Mouse (Mus musculus) embryonic facial prominence, embryonic 10.5 days (tissue): ENCODE data around the gene Traf1. TPM values are rescaled to one million over a fixed set of nuclear protein-coding genes. Genes with fewer than 3 reads are reported as not detected.

Source experiments
- DNase-seq: peaks from one replicate; pipeline ENCODE4 v3.0.0-alpha.2; 2017; ENCODE audit warnings: low spot score
- H3K27ac ChIP-seq: fragments of 300-500 bp; sonication (generic); replicated peaks from 2 replicates; pipeline ENCODE4 v1.5.1; 2016; ENCODE audit warnings: mild to moderate bottlenecking
- H3K27me3 ChIP-seq: fragments of 300-500 bp; sonication (generic); replicated peaks from 2 replicates; pipeline ENCODE4 v1.6.1; 2016; ENCODE audit warnings: low read depth, mild to moderate bottlenecking; ENCODE audit not compliant: poor library complexity, severe bottlenecking
- H3K36me3 ChIP-seq: fragments of 300-500 bp; sonication (generic); replicated peaks from 2 replicates; pipeline ENCODE4 v1.6.1; 2016; ENCODE audit warnings: mild to moderate bottlenecking, moderate library complexity
- H3K4me1 ChIP-seq: fragments of 300-500 bp; sonication (generic); 2 replicates; pipeline ENCODE4 v1.6.1; 2016
- H3K4me3 ChIP-seq: fragments of 300-500 bp; sonication (generic); 2 replicates; pipeline ENCODE4 v1.5.1; 2016; ENCODE audit warnings: mild to moderate bottlenecking, moderate library complexity
- H3K9me3 ChIP-seq: fragments of 300-500 bp; sonication (generic); 2 replicates; pipeline ENCODE4 v1.6.1; 2016; ENCODE audit warnings: mild to moderate bottlenecking
- WGBS: fragments of 180-500 bp; shearing (Covaris S2); methylation state at CpG from one replicate; pipeline ENCODE4 v1.1.7; 2016; 5-methylcytosine and 5-hydroxymethylcytosine counted together
- polyA plus RNA-seq: library from polyadenylated mRNA; unstranded; fragments of >200 nt; fragmentation: Nextera tagmentation; extraction: Ambion mirVana; gene quantifications from 2 replicates; pipeline ENCODE4 v1.2.1, GENCODE M21; 2016

Gene Traf1
- polyA plus RNA-seq, 1 experiment from 2014 or later, result 0.34 TPM

DNA sequence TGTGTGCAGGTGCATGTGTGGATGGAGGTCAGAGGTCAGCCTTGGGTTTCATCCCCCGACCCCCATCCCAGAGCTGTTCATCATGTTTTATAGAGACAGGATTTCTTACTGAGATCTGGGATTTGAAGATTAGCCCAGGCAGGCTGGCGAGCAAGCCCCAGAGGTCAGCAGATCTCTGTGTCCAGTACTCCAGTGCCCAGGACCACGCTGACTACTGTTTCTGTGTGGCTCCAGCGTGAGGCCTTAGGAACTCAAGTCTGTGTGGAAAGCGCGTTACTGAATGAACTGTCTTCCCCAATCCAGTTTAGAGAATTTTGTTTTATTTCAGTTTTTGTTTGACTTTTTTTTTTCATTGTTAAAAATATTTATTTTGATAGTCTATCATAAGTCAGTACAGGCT, 2.7 kb upstream of the Traf1 start:
- Histone ChIP-seq H3K4me3 (no peak overlapping the region), H3K27ac (no peak overlapping the region), H3K9me3 (no peaks in the 10 kb centered on the region), H3K27me3 (peaks cover 20% of the 10 kb centered on the region), H3K4me1 (peaks cover 23% of the 10 kb centered on the region), H3K36me3 (no peaks in the 10 kb centered on the region)
- WGBS, result 88% methylated on average over 6 of the region's 6 CpGs
- no peak for DNase-seq

DNA sequence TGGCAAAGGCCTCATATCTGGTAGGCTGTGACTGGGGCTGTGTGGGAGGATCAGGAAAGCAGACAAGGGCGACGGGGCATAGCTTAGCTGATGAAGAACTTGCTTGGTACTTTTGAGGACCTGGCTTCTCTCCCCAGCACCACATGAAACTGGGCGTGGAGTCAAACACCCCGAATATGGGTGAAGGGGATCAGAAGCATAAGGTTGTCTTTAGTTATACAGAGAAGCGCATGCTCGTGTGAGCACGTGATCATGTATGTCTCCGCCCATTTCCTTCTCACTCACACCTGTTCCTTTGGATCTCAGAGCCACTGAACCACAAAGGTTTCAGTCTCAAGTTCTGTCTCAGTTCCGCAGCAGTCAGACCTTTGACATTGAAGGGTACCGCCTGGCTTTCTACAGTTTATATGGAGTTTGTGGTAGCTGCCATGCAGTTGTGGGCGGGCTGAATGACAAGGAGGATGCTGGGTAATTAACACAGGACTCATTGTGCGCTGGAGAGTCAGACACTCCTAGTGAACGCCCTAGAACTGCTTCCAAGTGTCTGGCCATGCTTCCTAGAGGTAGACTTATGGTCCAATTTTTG, 1.9 kb upstream of the Traf1 start:
- peaks cover 23% of the 10 kb centered on the region for H3K4me1 ChIP-seq
- 83% methylated on average over 13 of the region's 13 CpGs for WGBS
- no peak overlapping the region for H3K27ac ChIP-seq
- H3K9me3 ChIP-seq, result no peaks in the 10 kb centered on the region
- H3K36me3 ChIP-seq, result no peaks in the 10 kb centered on the region
- H3K4me3 ChIP-seq, result no peak overlapping the region
- DNase-seq, result no peak
- peaks cover 20% of the 10 kb centered on the region for H3K27me3 ChIP-seq

DNA sequence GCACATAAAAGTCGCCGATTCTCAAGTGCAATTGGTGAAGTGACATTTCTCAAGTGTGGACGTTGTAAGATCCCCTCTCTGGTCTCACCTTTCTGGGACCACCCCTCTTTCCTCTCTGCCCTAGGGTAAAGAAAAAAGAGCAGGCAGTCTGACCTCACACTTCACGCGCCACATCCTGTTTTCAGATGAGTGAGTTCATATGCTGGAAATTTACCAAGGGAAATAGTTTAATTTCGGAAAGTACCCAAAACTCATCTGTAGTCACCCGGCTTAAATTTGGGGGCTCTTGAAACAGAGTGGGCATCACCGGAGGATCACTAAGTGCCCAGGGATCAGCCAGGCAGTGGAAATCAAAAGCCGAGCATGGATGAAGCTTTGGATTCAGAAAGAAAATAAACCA, 1.3 kb upstream of the Traf1 start:
- Histone ChIP-seq H3K9me3 (no peaks in the 10 kb centered on the region), H3K4me3 (no peak overlapping the region), H3K27me3 (peaks cover 20% of the 10 kb centered on the region), H3K4me1 (peaks cover 23% of the 10 kb centered on the region), H3K27ac (no peak overlapping the region), H3K36me3 (no peaks in the 10 kb centered on the region)
- DNase-seq, result no peak
- 84% methylated on average over 9 of the region's 9 CpGs for WGBS

DNA sequence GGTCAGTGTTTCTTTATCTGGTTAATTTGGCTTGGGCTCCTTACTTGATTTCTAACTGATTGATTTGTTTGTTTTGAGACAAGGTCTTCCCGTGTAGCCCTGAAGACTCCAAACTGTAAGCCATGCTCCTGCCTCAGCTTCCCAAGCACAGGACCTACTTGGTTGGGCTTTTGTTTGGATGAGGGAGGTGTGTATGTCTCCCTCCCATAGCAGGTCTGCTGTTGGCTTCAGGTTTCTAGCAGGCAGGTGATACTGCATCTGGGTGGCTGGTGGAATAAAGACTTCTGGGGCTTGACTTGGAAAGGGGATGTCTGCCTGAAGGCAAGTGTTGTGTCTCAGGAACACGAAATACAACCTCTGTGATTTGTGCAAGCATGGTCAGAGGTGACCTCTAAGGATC, 639 bp upstream of the Traf1 start:
- 75% methylated on average over 2 of the region's 2 CpGs for WGBS
- Histone ChIP-seq H3K36me3 (no peaks in the 10 kb centered on the region), H3K4me1 (peaks cover 23% of the 10 kb centered on the region), H3K27me3 (peaks cover 20% of the 10 kb centered on the region), H3K9me3 (no peaks in the 10 kb centered on the region), H3K27ac (no peak overlapping the region), H3K4me3 (no peak overlapping the region)
- no peak for DNase-seq

DNA sequence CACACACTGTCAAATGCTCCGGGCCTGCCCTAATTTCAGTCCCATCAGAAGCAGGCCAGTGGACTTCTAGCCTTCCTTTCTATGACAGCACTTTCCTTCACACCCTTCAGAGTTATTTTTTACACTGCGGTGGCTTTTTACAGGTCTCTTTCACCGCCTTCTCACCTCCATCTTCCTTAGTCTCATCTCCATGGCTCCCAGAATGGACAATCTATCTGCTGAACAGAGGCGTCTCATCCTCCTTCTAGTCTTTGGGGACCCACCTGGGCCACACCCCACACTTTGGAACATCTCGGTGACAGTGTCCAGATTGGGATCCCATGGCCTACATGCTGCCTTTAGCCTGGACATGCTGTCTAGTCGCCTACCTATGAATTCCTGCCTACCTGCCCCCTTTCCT, 606 bp downstream of the Traf1 start:
- 69% methylated on average over 6 of the region's 6 CpGs for WGBS
- Histone ChIP-seq H3K9me3 (no peaks in the 10 kb centered on the region), H3K4me1 (peaks cover 23% of the 10 kb centered on the region), H3K27ac (peak overlapping the region; percentile 58), H3K4me3 (peak overlapping the region; percentile 46), H3K27me3 (peaks cover 24% of the 10 kb centered on the region), H3K36me3 (no peaks in the 10 kb centered on the region)
- no peak for DNase-seq

DNA sequence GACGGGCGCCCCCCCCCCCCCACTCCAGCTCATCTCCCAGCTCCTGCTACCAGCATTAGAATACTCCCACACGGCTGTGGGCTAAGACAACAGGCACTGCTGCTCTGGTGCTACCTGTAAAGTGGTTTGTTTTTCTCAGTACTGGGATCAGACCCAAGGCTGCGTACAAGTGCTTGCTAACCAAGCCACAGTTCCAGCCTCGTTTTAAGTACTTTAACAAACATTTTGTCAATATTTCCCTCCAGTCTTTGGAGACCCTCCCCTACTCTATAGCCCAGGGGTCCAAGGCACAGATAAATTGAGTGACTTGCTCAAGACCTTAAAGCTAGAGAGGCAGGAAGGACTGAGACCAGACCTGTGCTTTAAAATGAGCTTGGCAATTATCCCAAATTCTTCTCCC, 1.1 kb downstream of the Traf1 start:
- H3K27ac ChIP-seq, result no peak overlapping the region
- H3K4me1 ChIP-seq, result peaks cover 18% of the 10 kb centered on the region
- 69% methylated on average over 5 of the region's 5 CpGs for WGBS
- H3K9me3 ChIP-seq, result no peaks in the 10 kb centered on the region
- H3K36me3 ChIP-seq, result no peaks in the 10 kb centered on the region
- H3K4me3 ChIP-seq, result no peak overlapping the region
- no peak for DNase-seq
- peaks cover 24% of the 10 kb centered on the region for H3K27me3 ChIP-seq

DNA sequence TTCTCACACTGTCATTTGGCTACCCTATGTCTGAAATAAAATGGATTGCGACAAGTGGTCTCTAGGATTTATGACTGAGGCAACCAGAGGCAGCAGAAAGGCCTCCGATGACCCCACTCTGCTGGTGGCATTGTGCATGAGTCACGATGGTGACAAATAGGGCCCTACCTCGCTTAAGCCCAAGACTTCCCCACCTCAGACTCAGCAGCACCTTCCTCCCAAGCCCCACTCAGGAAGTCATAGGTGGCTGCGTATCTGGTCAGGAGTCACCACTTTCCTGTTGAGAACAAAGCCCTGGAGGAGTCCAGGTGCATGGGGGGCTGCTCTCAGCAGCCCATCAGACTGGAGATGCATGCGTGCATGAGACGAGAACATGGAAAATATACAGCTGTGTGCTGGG, 3.0 kb downstream of the Traf1 start:
- H3K4me3 ChIP-seq, result no peak overlapping the region
- H3K9me3 ChIP-seq, result no peaks in the 10 kb centered on the region
- no peak for DNase-seq
- 93% methylated on average over 7 of the region's 7 CpGs for WGBS
- H3K27me3 ChIP-seq, result peaks cover 24% of the 10 kb centered on the region
- H3K4me1 ChIP-seq, result peaks cover 8% of the 10 kb centered on the region
- H3K36me3 ChIP-seq, result no peaks in the 10 kb centered on the region
- no peak overlapping the region for H3K27ac ChIP-seq

DNA sequence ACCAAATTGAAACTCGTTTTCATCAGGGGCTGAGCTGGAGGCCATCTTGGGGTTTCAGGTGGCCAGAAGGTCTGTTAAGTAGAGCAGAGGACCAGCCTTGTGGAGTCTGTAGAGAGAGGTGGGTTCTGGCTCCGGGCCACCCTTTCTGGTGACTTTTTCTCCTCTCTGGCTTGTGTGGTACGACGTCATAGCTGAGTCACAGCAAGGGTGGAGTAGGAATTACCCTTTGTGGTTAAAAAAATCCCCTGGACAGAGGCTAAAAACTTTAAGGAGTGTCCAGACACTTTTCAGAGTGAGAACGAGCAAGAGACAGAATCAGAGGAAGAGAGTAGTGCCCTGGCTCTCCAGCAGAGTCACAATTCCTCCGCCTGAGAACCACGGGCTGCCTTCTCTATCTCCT, 3.5 kb downstream of the Traf1 start:
- peaks cover 24% of the 10 kb centered on the region for H3K27me3 ChIP-seq
- 82% methylated on average over 7 of the region's 7 CpGs for WGBS

DNA sequence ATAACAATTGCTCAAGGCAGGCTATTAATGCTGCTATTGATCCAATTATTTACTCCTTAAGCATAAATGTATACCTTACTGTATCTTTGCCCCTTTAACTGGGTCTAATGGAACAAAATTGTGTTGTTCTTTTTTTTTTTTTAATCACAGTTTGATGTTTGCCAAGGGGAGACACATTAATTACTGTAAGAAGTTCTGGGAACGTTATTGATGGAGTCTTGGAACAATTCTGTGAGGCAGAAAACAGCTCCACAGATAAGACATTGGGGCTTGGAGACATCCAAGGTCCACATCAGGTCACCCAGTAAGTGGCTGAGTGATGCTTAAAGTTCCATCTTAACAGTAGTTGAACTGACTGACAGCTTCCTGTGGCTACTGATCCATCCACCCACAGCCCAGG, 4.2 kb downstream of the Traf1 start:
- Histone ChIP-seq H3K27ac (no peak overlapping the region), H3K4me3 (no peak overlapping the region), H3K4me1 (peaks cover 8% of the 10 kb centered on the region), H3K27me3 (peaks cover 24% of the 10 kb centered on the region), H3K36me3 (no peaks in the 10 kb centered on the region), H3K9me3 (no peaks in the 10 kb centered on the region)
- WGBS, result 73% methylated on average over 1 of the region's 1 CpGs
- DNase-seq, result no peak

More for the DNA sequence above, 3.5 kb downstream of the Traf1 start:
- Histone ChIP-seq H3K4me1 (peaks cover 8% of the 10 kb centered on the region), H3K36me3 (no peaks in the 10 kb centered on the region), H3K4me3 (no peak overlapping the region), H3K9me3 (no peaks in the 10 kb centered on the region), H3K27ac (no peak overlapping the region)
- DNase-seq, result no peak

DNA sequence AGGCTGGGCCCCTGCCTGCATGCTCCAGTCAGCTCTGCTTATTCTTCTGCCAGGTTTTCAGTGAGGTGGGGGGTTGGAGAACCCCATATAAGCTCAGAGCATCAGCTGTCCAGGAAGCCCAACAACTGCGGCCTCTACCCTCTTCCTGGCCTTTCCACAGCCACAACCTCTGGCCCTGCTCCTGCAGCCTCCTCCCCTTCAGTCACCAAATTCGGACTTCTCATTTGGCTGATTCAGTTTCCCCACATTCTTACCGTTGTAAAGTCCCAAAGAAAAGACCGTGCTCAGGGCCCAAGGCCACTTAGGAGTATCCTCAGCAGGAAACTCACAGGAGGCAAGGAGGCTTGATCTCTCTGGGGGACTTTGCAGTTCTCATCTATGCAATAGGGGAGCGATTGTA, 4.6 kb downstream of the Traf1 start:
- Histone ChIP-seq H3K9me3 (no peaks in the 10 kb centered on the region), H3K4me1 (peaks cover 8% of the 10 kb centered on the region), H3K36me3 (no peaks in the 10 kb centered on the region), H3K27ac (no peak overlapping the region), H3K27me3 (peaks cover 24% of the 10 kb centered on the region), H3K4me3 (no peak overlapping the region)
- WGBS, result 63% methylated on average over 5 of the region's 5 CpGs
- no peak for DNase-seq

DNA sequence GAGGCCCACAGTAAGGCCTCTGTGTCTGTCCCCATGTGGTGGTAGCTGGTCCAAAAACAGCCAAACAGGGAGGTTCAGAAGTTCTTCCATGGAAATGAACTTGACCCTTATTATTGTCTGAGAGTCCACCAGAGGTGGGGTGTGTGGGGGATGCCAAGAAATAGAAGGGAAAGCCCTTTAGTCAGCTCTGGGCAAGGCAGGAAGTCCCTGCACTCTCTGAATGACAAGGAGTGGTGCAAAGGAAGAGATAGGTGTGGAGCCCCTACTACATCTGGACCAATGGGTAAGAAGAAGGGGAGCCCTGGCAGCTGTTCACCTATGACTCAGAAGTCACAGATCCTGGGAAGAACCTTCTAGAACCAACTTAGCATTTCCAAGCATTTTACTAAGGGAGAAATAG, 7.2 kb downstream of the Traf1 start:
- no peak overlapping the region for H3K4me3 ChIP-seq
- H3K27me3 ChIP-seq, result peaks cover 4% of the 10 kb centered on the region; the same call in 1 of the 2 replicates
- H3K4me1 ChIP-seq, result no peaks in the 10 kb centered on the region
- H3K27ac ChIP-seq, result no peak overlapping the region
- no peaks in the 10 kb centered on the region for H3K36me3 ChIP-seq
- no peak for DNase-seq
- no peaks in the 10 kb centered on the region for H3K9me3 ChIP-seq

DNA sequence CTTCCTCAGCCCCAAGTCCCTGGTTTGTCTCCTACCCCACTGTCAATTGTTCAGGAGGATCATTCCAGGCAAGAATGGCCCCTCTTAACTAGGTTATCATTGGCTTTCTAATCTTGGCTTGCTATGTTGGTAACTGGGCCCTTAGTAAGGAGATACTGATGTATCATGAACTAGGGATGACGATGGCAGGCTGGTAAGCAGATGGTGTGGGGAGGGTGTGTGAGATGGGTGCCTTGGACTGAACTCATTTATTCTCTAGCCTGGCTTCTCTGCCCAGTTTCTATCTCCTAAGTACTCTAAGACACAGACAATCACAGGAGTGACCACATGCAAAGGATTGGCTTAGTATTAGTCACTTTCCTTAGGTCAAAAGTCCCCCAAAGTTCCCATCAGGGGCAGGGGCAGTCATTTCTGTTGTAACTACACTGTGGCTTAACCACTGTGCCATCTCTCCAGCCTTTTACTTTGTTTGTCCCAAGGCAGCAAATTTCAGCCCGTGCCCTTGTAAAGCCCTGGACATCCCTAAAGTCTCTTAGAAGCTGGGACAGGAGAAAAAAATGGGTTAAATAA, 7.9 kb downstream of the Traf1 start:
- 75% methylated on average over 2 of the region's 2 CpGs for WGBS
- DNase-seq, result no peak
- Histone ChIP-seq H3K36me3 (no peaks in the 10 kb centered on the region), H3K27ac (no peak overlapping the region), H3K4me1 (no peaks in the 10 kb centered on the region), H3K4me3 (no peak overlapping the region), H3K27me3 (peaks cover 4% of the 10 kb centered on the region; the same call in 1 of the 2 replicates), H3K9me3 (no peaks in the 10 kb centered on the region)

DNA sequence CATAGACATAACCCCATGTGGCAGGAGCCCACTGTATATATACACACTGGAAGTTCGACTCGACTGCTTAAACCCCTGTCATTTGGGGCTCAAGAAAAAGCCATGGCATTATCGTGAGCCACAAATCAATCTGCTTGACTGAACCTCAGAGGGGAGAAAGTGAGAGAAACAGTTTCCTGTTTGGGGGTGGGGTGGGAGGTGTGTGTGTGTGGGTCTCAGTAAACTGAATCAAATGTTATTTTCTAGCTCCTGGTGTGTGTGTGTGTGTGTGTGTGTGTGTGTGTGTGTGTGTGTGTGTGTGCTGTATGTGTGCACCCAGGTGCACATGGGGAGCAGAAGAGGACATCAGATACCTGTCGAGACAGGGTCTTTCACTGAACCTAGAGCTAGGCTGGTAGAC, 8.6 kb downstream of the Traf1 start:
- H3K4me1 ChIP-seq, result no peaks in the 10 kb centered on the region
- H3K9me3 ChIP-seq, result no peaks in the 10 kb centered on the region
- H3K4me3 ChIP-seq, result no peak overlapping the region
- peaks cover 4% of the 10 kb centered on the region; the same call in 1 of the 2 replicates for H3K27me3 ChIP-seq
- no peak for DNase-seq
- WGBS, result 82% methylated on average over 4 of the region's 4 CpGs
- H3K36me3 ChIP-seq, result no peaks in the 10 kb centered on the region
- no peak overlapping the region for H3K27ac ChIP-seq
